Mouse (Mus musculus): Measurements from ENCODE around the gene Elmo1. TPM values are rescaled to one million over a fixed set of nuclear protein-coding genes. Genes with fewer than 3 reads are reported as not detected.

Elmo1 gene
- polyA plus RNA-seq, 1 experiment from 2014 or later: 9.5 TPM

DNA sequence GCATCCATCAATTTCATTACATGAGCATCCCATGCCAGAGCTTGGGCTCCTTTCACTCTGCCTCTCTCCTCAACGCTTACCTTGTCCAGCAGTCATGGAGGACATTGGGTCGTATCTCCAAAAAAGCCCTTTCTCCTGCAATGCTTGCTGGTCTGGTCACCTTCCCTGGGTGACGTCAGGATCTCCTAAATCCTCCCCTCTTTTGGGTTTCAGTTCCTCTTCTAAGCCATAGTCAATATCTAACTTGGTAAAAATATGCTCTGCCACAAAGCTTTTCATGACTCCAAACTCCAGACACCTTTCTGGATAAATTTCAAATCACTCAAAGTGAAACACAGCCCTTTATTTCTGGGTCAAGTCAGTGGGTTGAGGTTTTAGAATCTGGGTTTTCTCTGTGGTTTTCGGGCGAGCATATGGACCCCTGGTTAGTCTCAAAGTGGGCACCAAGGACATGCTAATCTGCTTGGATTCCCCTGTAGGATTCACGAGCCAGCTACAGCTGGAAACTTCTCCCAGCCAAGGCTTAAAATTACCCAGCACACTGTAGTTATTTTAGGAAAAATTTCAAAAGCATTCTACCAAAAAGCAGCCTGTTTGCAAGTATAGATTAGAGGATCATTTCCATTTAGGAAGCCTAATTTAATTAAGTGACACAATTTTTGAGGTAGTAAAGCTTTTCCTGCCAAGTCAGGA is 403.8 kb downstream of the Elmo1 start:
- no peaks in the 10 kb centered on the region for H3K9me3 ChIP-seq
- H3K27me3 ChIP-seq (replicated peaks): no peaks in the 10 kb centered on the region
- no peak overlapping the region for H3K4me2 ChIP-seq
- ATAC-seq (ENCODE audit: extremely low read depth, insufficient number of reproducible peaks, low FRiP score, low TSS enrichment): no peak
- no peak overlapping the region for H3K4me3 ChIP-seq
- H3K9ac ChIP-seq: no peak overlapping the region
- 0 out of 2 replicates have a peak overlapping the region, but pooled peaks have one; percentile 29 for H3K27ac ChIP-seq (replicated peaks)
- no peaks in the 10 kb centered on the region for H3K36me3 ChIP-seq
- H3K4me1 ChIP-seq: peaks cover 13% of the 10 kb centered on the region
- 62% methylated on average over 6 of the region's 6 CpGs for WGBS

DNA sequence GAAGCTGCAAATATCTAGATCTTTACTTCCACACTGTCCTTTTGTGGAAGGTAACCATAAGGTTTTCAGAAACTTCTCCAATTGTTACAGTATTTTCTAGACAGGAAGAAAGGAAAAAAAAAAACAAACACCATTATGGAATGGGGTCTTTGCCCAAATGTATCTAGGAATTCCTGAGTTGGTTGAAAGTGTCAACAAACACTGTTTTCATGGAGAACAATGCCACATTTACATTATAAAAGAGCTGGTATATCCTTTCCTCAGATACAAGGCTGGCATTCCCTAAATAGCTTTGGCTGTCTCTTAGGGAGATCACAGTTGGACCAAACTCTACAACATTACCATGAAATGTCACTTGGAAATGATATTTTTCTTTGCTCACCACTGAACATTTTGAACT is 411.5 kb downstream of the Elmo1 start:
- no peaks in the 10 kb centered on the region for H3K4me1 ChIP-seq
- no peaks in the 10 kb centered on the region for H3K36me3 ChIP-seq
- H3K9me3 ChIP-seq: no peaks in the 10 kb centered on the region
- no peaks in the 10 kb centered on the region for H3K27me3 ChIP-seq (replicated peaks)
- no peak overlapping the region for H3K4me2 ChIP-seq
- H3K9ac ChIP-seq: no peak overlapping the region
- no peak for ATAC-seq (ENCODE audit: extremely low read depth, insufficient number of reproducible peaks, low FRiP score, low TSS enrichment)
- no peak overlapping the region for H3K4me3 ChIP-seq
- H3K27ac ChIP-seq (replicated peaks): no peak overlapping the region

- WGBS: 85% methylated on average over 3 of the region's 3 CpGs
- no peaks in the 10 kb centered on the region for H3K27me3 ChIP-seq (replicated peaks)
- no peak overlapping the region for H3K27ac ChIP-seq (replicated peaks)
- no peak overlapping the region for H3K4me2 ChIP-seq
- H3K4me3 ChIP-seq: no peak overlapping the region
- no peaks in the 10 kb centered on the region for H3K36me3 ChIP-seq
- H3K4me1 ChIP-seq: no peaks in the 10 kb centered on the region
- no peak overlapping the region for H3K9ac ChIP-seq
- no peak for ATAC-seq (ENCODE audit: extremely low read depth, insufficient number of reproducible peaks, low FRiP score, low TSS enrichment)
- H3K9me3 ChIP-seq: no peaks in the 10 kb centered on the region
These were observed 413.0 kb downstream of the Elmo1 start for GRCm38 (mm10) chr13:20503371-20503770.

DNA sequence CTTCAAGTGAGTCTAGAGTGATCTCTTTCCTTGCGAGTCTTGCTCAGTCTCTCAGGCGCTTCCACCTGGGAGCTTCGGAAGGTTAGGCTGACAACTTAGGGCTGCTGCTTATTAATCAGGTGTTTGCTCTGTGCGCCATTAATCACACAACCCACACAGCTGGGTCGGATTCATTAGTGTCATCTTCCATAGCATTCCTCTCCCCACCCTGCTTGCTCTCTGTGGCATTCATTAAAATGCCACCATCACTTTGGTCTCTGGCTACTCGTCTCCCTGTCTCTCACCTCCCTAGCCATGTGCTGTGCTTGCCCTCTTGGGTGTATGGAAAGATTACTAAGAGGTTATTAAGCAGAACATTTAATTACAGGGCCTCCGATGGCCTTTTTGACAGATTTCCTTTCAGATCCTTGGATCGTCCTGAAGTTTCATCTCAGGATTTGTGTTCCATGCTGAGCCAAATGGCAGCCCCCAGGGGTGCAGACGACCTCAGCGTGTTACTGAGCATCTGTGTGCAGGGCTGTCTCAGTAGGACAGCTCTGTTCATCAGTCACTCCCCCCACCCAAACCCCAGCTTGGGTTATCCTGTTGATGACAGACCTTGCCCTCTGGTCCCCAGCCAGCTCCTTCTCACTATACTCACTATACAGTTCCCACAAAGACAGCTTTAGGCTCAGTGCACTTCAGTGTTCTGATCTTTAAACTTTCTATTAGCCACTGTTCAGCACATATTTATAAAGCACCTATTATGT is 417.2 kb downstream of the Elmo1 start:
- WGBS: 62% methylated on average over 10 of the region's 10 CpGs
- H3K9ac ChIP-seq: no peak overlapping the region
- H3K36me3 ChIP-seq: no peaks in the 10 kb centered on the region
- no peaks in the 10 kb centered on the region for H3K9me3 ChIP-seq
- H3K27me3 ChIP-seq (replicated peaks): no peaks in the 10 kb centered on the region
- no peak overlapping the region for H3K4me2 ChIP-seq
- peaks cover 4% of the 10 kb centered on the region for H3K4me1 ChIP-seq
- H3K4me3 ChIP-seq: no peak overlapping the region
- no peak for ATAC-seq (ENCODE audit: extremely low read depth, insufficient number of reproducible peaks, low FRiP score, low TSS enrichment)
- H3K27ac ChIP-seq (replicated peaks): no peak overlapping the region

DNA sequence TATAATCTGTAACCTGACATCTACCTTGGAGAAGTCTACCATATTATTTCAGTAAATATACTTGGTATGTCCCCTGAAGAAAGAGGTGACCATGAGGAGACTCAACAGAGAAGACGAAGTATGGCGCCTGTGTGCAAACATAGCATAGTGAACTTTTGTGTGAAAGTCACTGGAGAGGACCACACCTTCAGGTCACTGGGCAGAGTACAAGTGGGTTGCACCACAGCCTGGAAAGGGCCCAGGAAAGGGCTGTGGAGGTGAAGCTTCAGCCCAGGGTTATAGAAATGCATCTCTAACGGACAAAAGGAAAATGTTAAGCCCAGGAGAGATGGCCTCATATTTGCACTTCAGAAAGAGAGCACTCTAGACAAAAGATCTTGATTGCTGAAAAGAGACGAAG is 420.6 kb downstream of the Elmo1 start:
- no peak for ATAC-seq (ENCODE audit: extremely low read depth, insufficient number of reproducible peaks, low FRiP score, low TSS enrichment)
- Histone ChIP-seq H3K27me3 (replicated peaks) (no peaks in the 10 kb centered on the region), H3K36me3 (no peaks in the 10 kb centered on the region), H3K4me2 (no peak overlapping the region), H3K27ac (replicated peaks) (no peak overlapping the region), H3K4me3 (no peak overlapping the region), H3K4me1 (peaks cover 9% of the 10 kb centered on the region), H3K9me3 (no peaks in the 10 kb centered on the region), H3K9ac (no peak overlapping the region)
- WGBS: 79% methylated on average over 4 of the region's 4 CpGs

DNA sequence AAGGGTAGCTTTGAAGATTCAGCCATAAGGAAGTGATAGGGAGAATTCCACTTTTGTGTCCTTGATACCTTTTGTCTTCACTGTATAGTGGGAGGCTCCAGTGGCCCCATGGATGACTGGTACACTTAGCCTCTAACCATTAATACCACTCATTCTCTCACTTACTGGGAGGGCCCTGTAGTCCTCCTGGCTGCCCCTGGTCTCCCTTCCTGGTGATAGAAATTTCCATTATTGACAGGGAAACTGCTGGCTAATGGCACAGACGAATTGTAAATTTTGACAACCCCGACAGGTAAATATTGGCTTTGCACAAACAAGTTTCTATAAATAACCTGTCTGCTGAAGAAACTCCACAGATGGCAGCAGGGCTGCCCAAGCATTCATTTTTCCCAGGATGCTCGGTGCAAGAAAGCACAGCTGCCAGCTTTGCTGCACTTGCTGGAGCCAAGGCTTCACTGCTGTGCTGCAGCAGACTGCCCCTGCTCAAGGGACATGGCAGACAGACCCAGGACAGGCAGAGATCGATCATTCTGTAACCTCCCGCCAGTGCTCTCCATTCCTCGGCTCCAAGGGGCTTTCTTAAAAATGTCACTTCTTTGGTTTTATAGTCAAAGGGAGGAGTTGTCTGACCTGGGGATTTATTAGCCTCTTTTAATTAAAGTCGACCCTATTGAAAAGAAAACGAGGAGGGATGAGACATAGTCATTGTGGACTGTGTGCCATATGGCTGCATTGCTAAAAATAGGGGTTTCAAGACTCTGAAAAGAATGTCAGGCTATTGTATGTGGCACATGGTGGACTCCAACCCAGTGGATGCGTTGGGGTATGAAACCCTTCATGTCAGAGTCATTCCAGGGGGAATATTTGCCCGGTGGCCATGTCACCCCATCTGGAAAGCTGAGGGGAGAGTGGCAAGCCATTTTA is 422.2 kb downstream of the Elmo1 start:
- Histone ChIP-seq H3K4me3 (no peak overlapping the region), H3K27ac (replicated peaks) (no peak overlapping the region), H3K9ac (no peak overlapping the region), H3K36me3 (no peaks in the 10 kb centered on the region), H3K27me3 (replicated peaks) (no peaks in the 10 kb centered on the region), H3K4me1 (peaks cover 9% of the 10 kb centered on the region), H3K9me3 (no peaks in the 10 kb centered on the region), H3K4me2 (no peak overlapping the region)
- no peak for ATAC-seq (ENCODE audit: extremely low read depth, insufficient number of reproducible peaks, low FRiP score, low TSS enrichment)
- WGBS: 67% methylated on average over 10 of the region's 10 CpGs

GRCm38 (mm10) chr13:20514721-20515120 is 424.3 kb downstream of the Elmo1 start:
- Histone ChIP-seq H3K27me3 (replicated peaks) (no peaks in the 10 kb centered on the region), H3K9me3 (no peaks in the 10 kb centered on the region), H3K9ac (no peak overlapping the region), H3K4me3 (no peak overlapping the region), H3K36me3 (no peaks in the 10 kb centered on the region), H3K4me2 (no peak overlapping the region), H3K4me1 (peaks cover 9% of the 10 kb centered on the region), H3K27ac (replicated peaks) (no peak overlapping the region)
- WGBS: 82% methylated on average over 3 of the region's 3 CpGs
- no peak for ATAC-seq (ENCODE audit: extremely low read depth, insufficient number of reproducible peaks, low FRiP score, low TSS enrichment)

DNA sequence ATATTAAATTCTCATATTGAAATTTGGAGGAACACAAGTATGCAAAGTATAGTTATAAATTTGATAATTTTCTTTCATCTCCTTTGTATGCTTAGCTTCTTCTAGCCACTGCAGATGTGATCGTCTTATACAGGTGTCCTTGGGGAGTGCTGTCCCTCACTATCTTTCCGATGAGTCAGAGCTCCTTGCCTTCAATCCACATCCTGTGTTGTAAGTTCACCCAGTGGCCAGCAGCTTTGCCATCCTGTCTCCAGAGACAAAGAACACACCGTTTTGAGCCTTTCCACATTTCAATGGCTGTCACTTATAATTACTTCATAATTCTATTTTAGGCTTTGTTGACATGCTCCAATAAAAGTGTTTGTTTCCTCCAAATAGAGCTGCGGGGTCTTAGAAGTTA is 425.7 kb downstream of the Elmo1 start:
- Histone ChIP-seq H3K9me3 (no peaks in the 10 kb centered on the region), H3K4me2 (no peak overlapping the region), H3K9ac (no peak overlapping the region), H3K36me3 (no peaks in the 10 kb centered on the region), H3K4me1 (peaks cover 9% of the 10 kb centered on the region), H3K27ac (replicated peaks) (no peak overlapping the region), H3K27me3 (replicated peaks) (no peaks in the 10 kb centered on the region), H3K4me3 (no peak overlapping the region)
- 54% methylated on average over 4 of the region's 4 CpGs for WGBS
- no peak for ATAC-seq (ENCODE audit: extremely low read depth, insufficient number of reproducible peaks, low FRiP score, low TSS enrichment)

GRCm38 (mm10) chr13:20517702-20518101 is 427.3 kb downstream of the Elmo1 start:
- no peak for ATAC-seq (ENCODE audit: extremely low read depth, insufficient number of reproducible peaks, low FRiP score, low TSS enrichment)
- 75% methylated on average over 4 of the region's 4 CpGs for WGBS
- no peak overlapping the region for H3K4me2 ChIP-seq
- no peak overlapping the region for H3K9ac ChIP-seq
- peaks cover 4% of the 10 kb centered on the region for H3K4me1 ChIP-seq
- no peaks in the 10 kb centered on the region for H3K27me3 ChIP-seq (replicated peaks)
- no peak overlapping the region for H3K4me3 ChIP-seq
- no peaks in the 10 kb centered on the region for H3K9me3 ChIP-seq
- H3K27ac ChIP-seq (replicated peaks): no peak overlapping the region
- H3K36me3 ChIP-seq: no peaks in the 10 kb centered on the region

- Histone ChIP-seq H3K36me3 (no peaks in the 10 kb centered on the region), H3K9ac (no peak overlapping the region), H3K9me3 (no peaks in the 10 kb centered on the region), H3K4me1 (peaks cover under 1% of the 10 kb centered on the region; the same call in 1 of the 2 replicates), H3K4me3 (no peak overlapping the region), H3K27ac (replicated peaks) (no peak overlapping the region), H3K4me2 (no peak overlapping the region), H3K27me3 (replicated peaks) (no peaks in the 10 kb centered on the region)
- 80% methylated on average over 3 of the region's 3 CpGs for WGBS
- no peak for ATAC-seq (ENCODE audit: extremely low read depth, insufficient number of reproducible peaks, low FRiP score, low TSS enrichment)
These were observed 431.1 kb downstream of the Elmo1 start for GRCm38 (mm10) chr13:20521492-20521891.

DNA sequence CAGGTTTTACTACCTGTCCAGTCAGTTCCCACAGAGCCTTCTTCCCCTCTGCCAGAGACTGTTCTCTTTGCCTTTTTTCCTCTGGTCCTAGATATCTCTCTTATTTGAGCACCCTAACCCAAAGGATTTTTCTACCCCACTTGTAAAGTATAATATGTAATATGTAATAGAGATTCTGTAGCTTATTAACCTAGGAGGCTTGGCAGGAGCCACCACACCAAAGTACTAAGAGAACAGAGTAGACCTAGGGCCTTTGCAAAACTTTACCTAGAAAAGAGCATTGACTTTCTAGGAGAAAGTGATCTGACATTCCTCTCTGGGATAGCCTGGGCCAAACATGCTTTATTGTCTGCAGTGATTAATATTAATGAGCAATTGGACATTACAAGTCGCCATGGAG is 433.3 kb downstream of the Elmo1 start:
- H3K27me3 ChIP-seq (replicated peaks): no peaks in the 10 kb centered on the region
- WGBS: 62% methylated on average over 1 of the region's 1 CpGs
- H3K27ac ChIP-seq (replicated peaks): no peak overlapping the region
- no peak overlapping the region for H3K4me3 ChIP-seq
- ATAC-seq (ENCODE audit: extremely low read depth, insufficient number of reproducible peaks, low FRiP score, low TSS enrichment): no peak
- no peaks in the 10 kb centered on the region for H3K9me3 ChIP-seq
- no peaks in the 10 kb centered on the region for H3K36me3 ChIP-seq
- peaks cover 6% of the 10 kb centered on the region; the same call in 1 of the 2 replicates for H3K4me1 ChIP-seq
- no peak overlapping the region for H3K9ac ChIP-seq
- no peak overlapping the region for H3K4me2 ChIP-seq
